Mouse (Mus musculus): Measurements from ENCODE around the gene Pdx1. TPM values are rescaled to one million over a fixed set of nuclear protein-coding genes. Genes with fewer than 3 reads are reported as not detected.

Gene Pdx1
- total RNA-seq, 2 experiments from 2014 or later = not detected

GRCm38 (mm10) chr5:147293127-147293910, 23.6 kb downstream of the Pdx1 start:
- peak; percentile 44 for DNase-seq
- peak; percentile 67 for TF ChIP-seq CTCF (IDR thresholded peaks at IDR 0.05)
- no peak overlapping the region for H3K4me3 ChIP-seq
- intact Hi-C loops (cut with DNase I) = no loop called here
- no peak overlapping the region for H3K27ac ChIP-seq

- Histone ChIP-seq H3K27ac (no peak overlapping the region), H3K4me3 (no peak overlapping the region)
- intact Hi-C loops (cut with DNase I) = no loop called here
- peak; percentile 8; the same call in 1 of the 2 replicates for TF ChIP-seq CTCF (IDR thresholded peaks at IDR 0.05)
- DNase-seq = no peak
These were observed 24.4 kb downstream of the Pdx1 start for GRCm38 (mm10) chr5:147294121-147294520.

- Histone ChIP-seq H3K27ac (no peak overlapping the region), H3K4me3 (no peak overlapping the region)
- no peak for TF ChIP-seq CTCF (IDR thresholded peaks at IDR 0.05)
- intact Hi-C loops (cut with DNase I) = no loop called here
- no peak for DNase-seq
These were observed 27.5 kb downstream of the Pdx1 start for GRCm38 (mm10) chr5:147297249-147297648.

GRCm38 (mm10) chr5:147299255-147300000, 29.7 kb downstream of the Pdx1 start:
- intact Hi-C loops (cut with DNase I) = no loop called here

GRCm38 (mm10) chr5:147300001-147300363, 30.2 kb downstream of the Pdx1 start:
- intact Hi-C loops (cut with DNase I) = no loop called here
- Histone ChIP-seq H3K27ac (no peak overlapping the region), H3K4me3 (no peak overlapping the region)
- no peak for DNase-seq
- no peak for TF ChIP-seq CTCF (IDR thresholded peaks at IDR 0.05)

More at GRCm38 (mm10) chr5:147299255-147300000, 29.7 kb downstream of the Pdx1 start:
- DNase-seq = no peak
- no peak overlapping the region for H3K27ac ChIP-seq
- H3K4me3 ChIP-seq = peak overlapping the region; percentile 23
- TF ChIP-seq CTCF (IDR thresholded peaks at IDR 0.05) = peak; percentile 63

GRCm38 (mm10) chr5:147300917-147301780, 31.4 kb downstream of the Pdx1 start:
- intact Hi-C loops (cut with DNase I) = no loop called here
- no peak for DNase-seq
- no peak overlapping the region for H3K4me3 ChIP-seq
- H3K27ac ChIP-seq = no peak overlapping the region
- TF ChIP-seq CTCF (IDR thresholded peaks at IDR 0.05) = no peak

GRCm38 (mm10) chr5:147301781-147302070, 32.0 kb downstream of the Pdx1 start:
- intact Hi-C loops (cut with DNase I) = no loop called here
- no peak overlapping the region for H3K4me3 ChIP-seq
- H3K27ac ChIP-seq = no peak overlapping the region
- DNase-seq = no peak
- no peak for TF ChIP-seq CTCF (IDR thresholded peaks at IDR 0.05)

GRCm38 (mm10) chr5:147302141-147302540, 32.4 kb downstream of the Pdx1 start:
- no peak overlapping the region for H3K4me3 ChIP-seq
- DNase-seq = no peak
- no peak overlapping the region for H3K27ac ChIP-seq
- intact Hi-C loops (cut with DNase I) = no loop called here
- TF ChIP-seq CTCF (IDR thresholded peaks at IDR 0.05) = no peak

GRCm38 (mm10) chr5:147302746-147303400, 33.1 kb downstream of the Pdx1 start:
- no peak for TF ChIP-seq CTCF (IDR thresholded peaks at IDR 0.05)
- Histone ChIP-seq H3K27ac (no peak overlapping the region), H3K4me3 (no peak overlapping the region)
- DNase-seq = no peak
- intact Hi-C loops (cut with DNase I) = no loop called here

- Histone ChIP-seq H3K27ac (no peak overlapping the region), H3K4me3 (no peak overlapping the region)
- intact Hi-C loops (cut with DNase I) = no loop called here
- no peak for TF ChIP-seq CTCF (IDR thresholded peaks at IDR 0.05)
- DNase-seq = no peak
These were observed 34.8 kb downstream of the Pdx1 start for GRCm38 (mm10) chr5:147304276-147305155.

GRCm38 (mm10) chr5:147305166-147305565, 35.4 kb downstream of the Pdx1 start:
- Histone ChIP-seq H3K27ac (no peak overlapping the region), H3K4me3 (no peak overlapping the region)
- intact Hi-C loops (cut with DNase I) = no loop called here
- no peak for DNase-seq
- TF ChIP-seq CTCF (IDR thresholded peaks at IDR 0.05) = no peak
